In genomic region chr1:130508030-130508956, GRCm38 (mm10) we compare ENCODE assay signal across 11 mouse cellular contexts. TPM values are rescaled to one million over a fixed set of nuclear protein-coding genes. Genes with fewer than 3 reads are reported as not detected.
DNase-seq lines count a peak whose midpoint lies in the region; ATAC-seq and TF ChIP-seq lines count a peak whose summit lies in the region.
"Had no signal": no experiment of that assay in that cellular context is flagged by ENCODE, and none has a peak within 500 bp of the region (broad histone marks: within the 10 kb centered on the region; RNA-seq: fewer than 3 reads in every experiment).

No protein-coding gene starts in this region.

- no peak for DNase-seq in hindbrain, embryonic 14.5 days (ENCODE audit: low spot score)
- no peak for DNase-seq in hindbrain, postnatal 0 days (ENCODE audit: low spot score)
- DNase-seq in CD8-positive naive resting alpha-beta T cell, adult 2 months (ENCODE audit: low read depth in 2 of 2, low spot score in 2 of 2), result peak; percentile 6 to 14
- DNase-seq in liver, postnatal 0 days, result no peak
- no peak for DNase-seq in left cerebral cortex, postnatal 14 days (ENCODE audit: low spot score in 2 of 2)
- no peak for DNase-seq in kidney, postnatal 4 days
- no peak for DNase-seq in frontal cortex, postnatal 25 days (ENCODE audit: low spot score in 2 of 2)
- DNase-seq: kidney, adult 2 months had no signal

- TF ChIP-seq EP300 in liver, postnatal 0 days (IDR thresholded peaks at IDR 0.05; ENCODE audit: low read depth), result peak; percentile 74

- WGBS in hindbrain, embryonic 14.5 days, result 78% methylated on average over 6 of the region's 6 CpGs
- 71% methylated on average over 6 of the region's 6 CpGs for WGBS in hindbrain, postnatal 0 days
- WGBS in liver, postnatal 0 days (ENCODE audit: insufficient replicate concordance), result 55% methylated on average over 6 of the region's 6 CpGs

- 0 out of 2 replicates have a peak overlapping the region, but pooled peaks have one; percentile 20 for H3K27ac ChIP-seq in hindbrain, embryonic 14.5 days
- no peak overlapping the region for H3K27ac ChIP-seq in hindbrain, postnatal 0 days
- no peak overlapping the region for H3K27ac ChIP-seq in liver, postnatal 0 days (ENCODE audit: low read depth)

- no peaks in the 10 kb centered on the region for H3K36me3 ChIP-seq in hindbrain, embryonic 14.5 days (replicated peaks; ENCODE audit: control insufficient read depth, insufficient read depth)
- no peaks in the 10 kb centered on the region for H3K36me3 ChIP-seq in hindbrain, postnatal 0 days (ENCODE audit: insufficient read depth, low read length)
- H3K36me3 ChIP-seq in liver, postnatal 0 days (replicated peaks; ENCODE audit: insufficient read depth, low read length), result no peaks in the 10 kb centered on the region

- intact Hi-C loops in left cerebral cortex, postnatal 14 days (cut with DNase I), result no loop called here

- TF ChIP-seq CTCF in hindbrain, postnatal 0 days (IDR thresholded peaks at IDR 0.05; ENCODE audit: low read depth), result no peak
- TF ChIP-seq CTCF in liver, postnatal 0 days (IDR thresholded peaks at IDR 0.05; ENCODE audit: low read depth), result no peak

- H3K9ac ChIP-seq in hindbrain, embryonic 14.5 days, result no peak overlapping the region
- no peak overlapping the region for H3K9ac ChIP-seq in hindbrain, postnatal 0 days (replicated peaks; ENCODE audit: low read length)
- no peak overlapping the region for H3K9ac ChIP-seq in liver, postnatal 0 days (replicated peaks)

- no peak overlapping the region for H3K4me3 ChIP-seq in hindbrain, embryonic 14.5 days (replicated peaks; ENCODE audit: low read length)
- no peak overlapping the region for H3K4me3 ChIP-seq in hindbrain, postnatal 0 days (ENCODE audit: low read length)
- no peak overlapping the region for H3K4me3 ChIP-seq in liver, postnatal 0 days (ENCODE audit: low read depth, low read length)
- H3K4me3 ChIP-seq: myocyte had no signal

- no peak for ATAC-seq in hindbrain, embryonic 14.5 days (ENCODE audit: low FRiP score)
- no peak for ATAC-seq in hindbrain, postnatal 0 days
- 0 out of 2 replicates have a peak, but pooled peaks have one; percentile 36 for ATAC-seq in erythroid progenitor cell, adult 5-6 weeks (replicated peaks; ENCODE audit: low FRiP score, poor library complexity, severe bottlenecking)
- ATAC-seq in liver, postnatal 0 days, result peak; percentile 90
- ATAC-seq: Patski had no signal

- H3K4me1 ChIP-seq in hindbrain, embryonic 14.5 days (replicated peaks; ENCODE audit: control insufficient read depth, insufficient read depth, low read length), result no peaks in the 10 kb centered on the region
- H3K4me1 ChIP-seq in hindbrain, postnatal 0 days (ENCODE audit: insufficient read depth, low read length), result no peaks in the 10 kb centered on the region
- H3K4me1 ChIP-seq in liver, postnatal 0 days (ENCODE audit: insufficient read depth), result no peaks in the 10 kb centered on the region

- H3K27me3 ChIP-seq in hindbrain, embryonic 14.5 days (ENCODE audit: control insufficient read depth, insufficient read depth, low read length), result no peaks in the 10 kb centered on the region
- H3K27me3 ChIP-seq in hindbrain, postnatal 0 days (ENCODE audit: insufficient read depth, low read length), result no peaks in the 10 kb centered on the region
- no peaks in the 10 kb centered on the region for H3K27me3 ChIP-seq in liver, postnatal 0 days (ENCODE audit: insufficient read depth, low read length)

- no peak overlapping the region for H3K4me2 ChIP-seq in hindbrain, embryonic 14.5 days (replicated peaks)
- no peak overlapping the region for H3K4me2 ChIP-seq in hindbrain, postnatal 0 days (ENCODE audit: low read depth, low read length)
- no peak overlapping the region for H3K4me2 ChIP-seq in liver, postnatal 0 days (ENCODE audit: low read depth, low read length)

- no peaks in the 10 kb centered on the region for H3K9me3 ChIP-seq in hindbrain, embryonic 14.5 days (ENCODE audit: control insufficient read depth, low read length)
- no peaks in the 10 kb centered on the region for H3K9me3 ChIP-seq in hindbrain, postnatal 0 days (ENCODE audit: low read length)
- H3K9me3 ChIP-seq in liver, postnatal 0 days (ENCODE audit: low read length), result no peaks in the 10 kb centered on the region

RNA-seq across cellular contexts. Expression of gene Cd55, which starts 45.7 kb away (rescaled TPM):
- polyA plus RNA-seq in hindbrain, embryonic 14.5 days (2014; fragmentation: Nextera tagmentation; extraction: Ambion mirVana), result 9.5 and 10.4 TPM in 2 replicates
- 10.0 and 11.5 TPM in 2 replicates for total RNA-seq in hindbrain, postnatal 0 days (2014; rRNA removed)
- 13.5 and 13.7 TPM in 2 replicates for polyA plus RNA-seq in hindbrain, postnatal 0 days (2015; fragmentation: Nextera tagmentation; extraction: Ambion mirVana)
- total RNA-seq in erythroid progenitor cell, adult 5-6 weeks (2015; ENCODE audit: low replicate concordance), result 249 and 282 TPM in 2 replicates
- total RNA-seq in erythroid progenitor cell, adult 5-6 weeks (2017; ENCODE audit: low replicate concordance), result 131 and 164 TPM in 2 replicates
- polyA plus RNA-seq in liver, postnatal 0 days (2015; fragmentation: Nextera tagmentation; extraction: Ambion mirVana), result 10.7 and 13.2 TPM in 2 replicates
- total RNA-seq in left cerebral cortex, postnatal 14 days (2021), result 1 to 10 TPM; 6.5 to 7.1 TPM

Comparison
In these comparisons a context has a peak if more than half of its experiments do, and no peak if none do; other contexts are left out.
1. ATAC-seq: peak in erythroid progenitor cell, adult 5-6 weeks (single experiment) and liver, postnatal 0 days (single experiment); none in hindbrain, embryonic 14.5 days (single experiment) and hindbrain, postnatal 0 days (single experiment).
2. DNase-seq: peak in CD8-positive naive resting alpha-beta T cell, adult 2 months (2 of 2); none in hindbrain, embryonic 14.5 days (single experiment), hindbrain, postnatal 0 days (single experiment), liver, postnatal 0 days (single experiment), left cerebral cortex, postnatal 14 days (0 of 2), kidney, postnatal 4 days (0 of 2) and frontal cortex, postnatal 25 days (0 of 2).
3. RNA of gene Cd55, which starts 45.7 kb away (total RNA-seq): 131 to 282 TPM in erythroid progenitor cell, adult 5-6 weeks; 10.0 to 11.5 TPM in hindbrain, postnatal 0 days and 6.5 to 7.1 TPM in left cerebral cortex, postnatal 14 days; every median in the first group is over 10 times any median in the second.